Mouse (Mus musculus) forebrain, embryonic 13.5 days (tissue): ENCODE results near the gene Twnk. TPM values are rescaled to one million over a fixed set of nuclear protein-coding genes. Genes with fewer than 3 reads are reported as not detected.

ENCODE experiments used
- ATAC-seq: fragments of 200-750 bp; cut with Nextera tagmentation; 2 replicates; pipeline ENCODE4 v1.8.0; 2017
- H3K27ac ChIP-seq: fragments of 300-500 bp; sonication (generic); 2 replicates; pipeline ENCODE4 v1.5.1; 2015; ENCODE audit warnings: inconsistent platforms, mild to moderate bottlenecking, moderate library complexity
- H3K27me3 ChIP-seq: fragments of 300-500 bp; sonication (generic); 2 replicates; pipeline ENCODE4 v1.6.1; 2015; ENCODE audit warnings: mild to moderate bottlenecking, inconsistent platforms
- H3K36me3 ChIP-seq: fragments of 300-500 bp; sonication (generic); 2 replicates; pipeline ENCODE4 v1.6.1; 2015; ENCODE audit warnings: mild to moderate bottlenecking, inconsistent platforms; ENCODE audit not compliant: poor library complexity, severe bottlenecking
- H3K4me1 ChIP-seq: fragments of 300-500 bp; sonication (generic); 2 replicates; pipeline ENCODE4 v1.6.1; 2015; ENCODE audit warnings: inconsistent platforms
- H3K4me2 ChIP-seq: fragments of 300-500 bp; sonication (generic); 2 replicates; pipeline ENCODE4 v1.6.1; 2015; ENCODE audit warnings: inconsistent platforms, mild to moderate bottlenecking, moderate library complexity
- H3K4me3 ChIP-seq: fragments of 300-500 bp; sonication (generic); 2 replicates; pipeline ENCODE4 v1.5.1; 2015; ENCODE audit warnings: mild to moderate bottlenecking, inconsistent platforms
- H3K9ac ChIP-seq: fragments of 300-500 bp; sonication (generic); 2 replicates; pipeline ENCODE4 v1.6.1; 2015; ENCODE audit warnings: mild to moderate bottlenecking, inconsistent platforms
- H3K9me3 ChIP-seq: fragments of 300-500 bp; sonication (generic); replicated peaks from 2 replicates; pipeline ENCODE4 v1.6.1; 2016; ENCODE audit warnings: inconsistent platforms
- WGBS: fragments of 180-500 bp; shearing (Covaris S2); methylation state at CpG from one replicate; pipeline ENCODE4 v1.1.7; 2015; 5-methylcytosine and 5-hydroxymethylcytosine counted together
- polyA plus RNA-seq: library from polyadenylated mRNA; unstranded; fragments of >200 nt; fragmentation: Nextera tagmentation; extraction: Ambion mirVana; gene quantifications from 2 replicates; pipeline ENCODE4 v1.2.1, GENCODE M21; 2015

The Twnk gene
- polyA plus RNA-seq, 1 experiment from 2014 or later, result 21.1 TPM

DNA sequence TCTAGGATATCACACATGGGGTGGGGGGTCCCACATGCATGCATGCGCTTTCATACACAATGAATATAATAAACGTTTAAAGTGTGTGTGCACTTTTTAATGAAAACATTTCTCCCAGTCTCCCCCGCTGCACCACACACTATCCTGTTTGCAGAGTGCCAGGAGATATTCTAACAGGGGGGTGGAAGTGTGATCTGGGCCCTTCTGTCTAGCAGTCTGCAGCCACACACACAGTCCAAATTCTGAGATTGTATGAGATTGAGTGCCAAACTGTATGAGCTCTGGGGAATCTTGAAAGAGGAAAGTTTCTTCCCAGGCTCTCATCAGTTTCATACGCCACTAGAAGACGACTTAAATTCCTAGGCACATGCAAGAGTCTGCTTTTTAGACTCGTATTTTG is 17.6 kb upstream of the Twnk start:
- peaks cover 9% of the 10 kb centered on the region; the same call in 1 of the 2 replicates for H3K36me3 ChIP-seq
- 59% methylated on average over 6 of the region's 6 CpGs for whole genome bisulfite sequencing
- H3K4me1 ChIP-seq, result peaks cover 31% of the 10 kb centered on the region
- no peaks in the 10 kb centered on the region for H3K27me3 ChIP-seq
- no peak overlapping the region for H3K9ac ChIP-seq
- H3K4me2 ChIP-seq, result no peak overlapping the region
- no peak overlapping the region for H3K4me3 ChIP-seq
- ATAC-seq, result peak; percentile 50; the same call in 1 of the 2 replicates
- H3K27ac ChIP-seq, result no peak overlapping the region
- no peaks in the 10 kb centered on the region for H3K9me3 ChIP-seq

DNA sequence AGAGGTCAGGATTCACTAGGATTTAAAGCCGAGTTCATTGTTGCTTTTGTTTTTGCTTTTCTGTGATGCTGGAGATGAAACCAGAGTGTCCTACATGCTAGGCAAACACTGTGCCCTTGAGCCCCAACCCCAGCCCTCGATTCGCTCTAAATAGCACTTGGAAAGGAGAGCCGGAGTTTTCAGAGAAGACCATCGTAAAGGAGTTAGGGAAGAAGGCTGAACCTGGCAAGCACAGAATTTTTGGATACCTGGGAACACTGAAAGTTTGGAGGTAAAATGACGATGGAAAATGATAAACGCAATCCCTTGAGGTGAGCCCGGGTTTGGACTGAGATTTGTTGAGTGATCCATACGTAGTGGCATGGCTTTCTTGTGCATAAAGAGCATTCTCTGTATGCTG is 17.1 kb upstream of the Twnk start:
- ATAC-seq, result no peak
- WGBS, result 33% methylated on average over 9 of the region's 9 CpGs
- H3K9ac ChIP-seq, result peak overlapping the region; percentile 91

DNA sequence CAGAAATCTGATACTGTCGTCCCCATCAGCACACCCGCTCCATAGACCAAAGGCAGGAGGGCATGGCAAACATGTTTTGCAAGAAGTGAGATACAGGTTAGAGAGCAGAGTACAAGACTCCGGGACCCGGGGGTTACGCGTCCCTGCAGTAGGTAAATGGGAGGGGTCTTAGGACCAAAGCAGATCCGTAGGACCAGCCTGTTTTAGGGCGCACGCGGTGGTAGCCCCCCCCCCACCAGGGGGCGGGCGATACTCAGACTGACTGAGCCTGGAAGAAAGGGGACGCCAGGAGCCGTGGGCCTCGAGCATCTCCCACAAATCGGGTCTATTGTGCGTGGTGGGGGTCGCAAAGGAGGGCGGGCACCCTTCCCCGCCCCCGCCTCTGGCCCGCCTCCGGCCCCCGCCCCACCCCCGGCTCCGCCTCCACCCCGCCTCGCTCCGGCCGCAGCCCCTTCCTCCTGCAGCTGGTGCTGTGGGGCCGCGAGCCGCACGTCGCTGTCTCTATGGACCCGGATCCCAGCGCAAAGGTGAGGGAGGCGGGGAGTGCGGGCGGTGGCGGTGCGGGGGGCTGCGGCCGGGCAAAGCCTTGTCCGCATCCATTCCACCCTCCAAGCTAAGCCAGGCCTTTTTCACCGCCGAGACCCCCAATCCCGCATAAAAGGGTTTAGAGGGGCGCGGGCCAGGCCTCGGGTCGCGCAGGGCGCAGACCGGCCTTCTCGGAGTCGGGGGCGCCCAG is 16.5 kb upstream of the Twnk start, which contains the start of gene Sema4g:
Gene Sema4g (plus strand): TSS at position 271 of the 736 bp plus-strand sequence.
- under 1% methylated on average over 44 of the region's 58 CpGs for whole genome bisulfite sequencing
- Histone ChIP-seq H3K36me3 (peaks cover 8% of the 10 kb centered on the region; the same call in 1 of the 2 replicates), H3K4me3 (peak within 1 kb of the TSS; percentile 78), H3K4me1 (peaks cover 31% of the 10 kb centered on the region), H3K9me3 (no peaks in the 10 kb centered on the region), H3K9ac (peak within 1 kb of the TSS; percentile 91), H3K27me3 (no peaks in the 10 kb centered on the region), H3K4me2 (peak within 1 kb of the TSS; percentile 95), H3K27ac (peak within 1 kb of the TSS; percentile 37)
- ATAC-seq, result peak; percentile 84

More for the DNA sequence above, 17.1 kb upstream of the Twnk start:
- peak overlapping the region; percentile 95 for H3K4me2 ChIP-seq
- H3K4me1 ChIP-seq, result peaks cover 31% of the 10 kb centered on the region
- H3K27me3 ChIP-seq, result no peaks in the 10 kb centered on the region
- H3K9me3 ChIP-seq, result no peaks in the 10 kb centered on the region
- peaks cover 10% of the 10 kb centered on the region; the same call in 1 of the 2 replicates for H3K36me3 ChIP-seq
- H3K4me3 ChIP-seq, result peak overlapping the region; percentile 78
- H3K27ac ChIP-seq, result no peak overlapping the region

DNA sequence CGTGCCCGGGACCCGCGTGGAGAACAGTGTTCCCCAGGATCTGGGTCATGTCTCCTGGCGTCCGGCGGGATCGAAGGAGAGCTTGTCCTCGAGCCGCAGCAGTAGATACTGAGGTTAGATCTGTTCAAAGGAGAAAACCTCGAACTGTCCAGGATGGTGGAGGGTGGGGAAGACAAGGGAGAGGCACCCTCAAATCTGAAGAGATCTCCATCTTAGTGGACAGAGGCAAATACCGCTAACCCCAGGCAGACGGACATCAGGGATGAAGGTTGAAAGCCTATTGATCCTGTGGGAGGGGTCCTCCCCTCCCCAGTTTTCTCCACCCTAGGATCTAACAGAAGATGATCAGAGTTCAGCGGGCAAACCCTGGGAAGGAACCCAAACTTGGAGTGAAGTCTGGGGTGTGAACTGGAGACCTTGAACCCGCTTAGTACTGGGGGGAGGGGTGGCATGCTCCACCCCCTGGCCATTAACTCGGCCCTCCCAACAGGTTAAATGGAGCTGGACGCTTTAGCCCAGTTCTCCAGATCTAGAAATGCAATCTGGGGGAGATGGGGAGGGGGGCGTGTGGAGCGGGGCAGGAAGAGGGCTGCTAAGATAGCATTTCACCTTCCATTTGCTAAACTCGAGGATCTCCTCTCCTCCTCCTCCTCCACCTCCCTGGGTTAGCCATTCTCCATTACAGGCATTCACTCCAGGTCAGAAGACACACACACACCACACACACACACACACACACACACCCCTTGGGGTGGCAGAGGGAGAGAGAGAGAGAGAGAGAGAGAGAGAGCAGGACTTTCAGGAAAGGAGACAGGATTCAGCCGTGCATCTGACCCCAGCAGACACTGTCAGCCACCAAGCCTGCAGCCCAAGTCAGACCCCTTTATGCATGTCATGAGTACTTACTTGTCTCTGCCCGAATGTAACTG is 15.6 kb upstream of the Twnk start:
- Histone ChIP-seq H3K4me3 (peak overlapping the region; percentile 78), H3K9me3 (no peaks in the 10 kb centered on the region), H3K4me1 (peaks cover 31% of the 10 kb centered on the region), H3K4me2 (peak overlapping the region; percentile 95), H3K27ac (no peak overlapping the region; the same call in 1 of the 2 replicates), H3K27me3 (no peaks in the 10 kb centered on the region), H3K36me3 (peaks cover 8% of the 10 kb centered on the region; the same call in 1 of the 2 replicates), H3K9ac (peak overlapping the region; percentile 91)
- ATAC-seq, result peak; percentile 6; the same call in 1 of the 2 replicates
- WGBS, result 6% methylated on average over 22 of the region's 22 CpGs

DNA sequence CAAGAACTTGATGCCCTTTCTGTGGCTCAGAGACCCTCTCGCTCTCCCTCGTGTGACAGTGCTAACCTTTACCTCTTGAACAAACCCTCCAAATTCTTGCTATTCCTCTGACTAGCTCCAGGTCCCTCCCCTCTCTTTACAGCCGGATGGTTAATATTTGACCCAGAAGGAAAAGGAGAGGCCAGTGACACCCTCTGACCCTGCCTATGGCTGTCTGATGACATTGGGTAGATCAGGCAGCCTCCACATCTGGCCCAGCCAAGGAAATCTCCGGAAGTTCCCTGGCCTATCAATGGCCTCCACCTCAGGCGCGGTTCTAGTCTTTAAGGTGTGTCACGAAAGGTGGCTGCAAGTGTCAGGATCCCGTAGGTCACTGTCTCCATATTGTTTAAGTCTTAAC is 14.4 kb upstream of the Twnk start:
- Histone ChIP-seq H3K36me3 (peaks cover 9% of the 10 kb centered on the region; the same call in 1 of the 2 replicates), H3K4me3 (no peak overlapping the region), H3K27me3 (no peaks in the 10 kb centered on the region), H3K9me3 (no peaks in the 10 kb centered on the region), H3K27ac (no peak overlapping the region), H3K9ac (no peak overlapping the region; the same call in 1 of the 2 replicates), H3K4me1 (peaks cover 31% of the 10 kb centered on the region), H3K4me2 (peak overlapping the region; percentile 95; the same call in 1 of the 2 replicates)
- 86% methylated on average over 8 of the region's 8 CpGs for WGBS
- no peak for ATAC-seq

DNA sequence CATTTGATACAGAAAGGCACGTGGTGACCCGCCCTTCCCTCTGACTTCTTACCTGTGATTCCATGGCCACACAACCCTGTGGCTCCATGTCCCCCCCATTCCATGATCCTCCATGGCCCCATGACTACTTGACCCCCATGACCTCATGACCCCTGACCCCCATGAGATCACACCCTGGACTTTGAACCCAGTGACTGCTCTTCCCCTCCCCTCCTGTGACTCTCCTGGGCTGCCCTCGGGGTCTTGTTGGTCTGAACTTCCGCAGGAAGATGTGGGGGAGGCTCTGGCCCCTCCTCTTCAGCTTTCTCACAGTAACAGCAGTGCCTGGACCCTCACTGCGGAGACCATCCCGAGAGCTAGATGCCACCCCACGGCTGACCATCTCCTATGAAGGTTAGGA is 13.2 kb upstream of the Twnk start:
- no peaks in the 10 kb centered on the region for H3K27me3 ChIP-seq
- WGBS, result 72% methylated on average over 7 of the region's 7 CpGs
- H3K4me1 ChIP-seq, result peaks cover 31% of the 10 kb centered on the region
- H3K9ac ChIP-seq, result no peak overlapping the region
- no peak overlapping the region for H3K4me2 ChIP-seq
- H3K36me3 ChIP-seq, result peaks cover 19% of the 10 kb centered on the region
- H3K9me3 ChIP-seq, result no peaks in the 10 kb centered on the region
- no peak for ATAC-seq
- H3K4me3 ChIP-seq, result no peak overlapping the region
- no peak overlapping the region for H3K27ac ChIP-seq

DNA sequence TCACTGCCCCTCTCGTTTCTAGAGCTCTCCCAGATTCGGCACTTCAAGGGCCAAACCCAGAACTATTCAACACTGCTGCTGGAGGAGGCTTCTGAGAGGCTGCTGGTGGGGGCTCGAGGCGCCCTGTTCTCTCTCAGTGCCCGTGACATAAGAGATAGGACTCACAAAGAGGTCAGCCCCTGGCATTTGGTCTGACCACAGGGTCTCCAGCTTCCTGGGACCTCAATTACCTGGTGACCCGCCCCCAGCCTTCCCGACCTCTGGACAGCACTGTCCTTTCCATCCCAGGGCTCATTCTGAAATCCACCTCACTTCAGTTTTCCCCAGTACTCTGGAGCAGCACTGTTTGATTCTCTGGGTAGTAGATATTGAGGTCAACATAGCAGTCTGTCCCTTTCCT is 12.8 kb upstream of the Twnk start:
- no peaks in the 10 kb centered on the region for H3K27me3 ChIP-seq
- H3K4me1 ChIP-seq, result peaks cover 31% of the 10 kb centered on the region
- no peak overlapping the region for H3K9ac ChIP-seq
- no peak overlapping the region for H3K4me2 ChIP-seq
- ATAC-seq, result no peak
- no peaks in the 10 kb centered on the region for H3K9me3 ChIP-seq
- H3K27ac ChIP-seq, result no peak overlapping the region
- no peak overlapping the region for H3K4me3 ChIP-seq
- 69% methylated on average over 7 of the region's 7 CpGs for WGBS
- peaks cover 24% of the 10 kb centered on the region for H3K36me3 ChIP-seq

DNA sequence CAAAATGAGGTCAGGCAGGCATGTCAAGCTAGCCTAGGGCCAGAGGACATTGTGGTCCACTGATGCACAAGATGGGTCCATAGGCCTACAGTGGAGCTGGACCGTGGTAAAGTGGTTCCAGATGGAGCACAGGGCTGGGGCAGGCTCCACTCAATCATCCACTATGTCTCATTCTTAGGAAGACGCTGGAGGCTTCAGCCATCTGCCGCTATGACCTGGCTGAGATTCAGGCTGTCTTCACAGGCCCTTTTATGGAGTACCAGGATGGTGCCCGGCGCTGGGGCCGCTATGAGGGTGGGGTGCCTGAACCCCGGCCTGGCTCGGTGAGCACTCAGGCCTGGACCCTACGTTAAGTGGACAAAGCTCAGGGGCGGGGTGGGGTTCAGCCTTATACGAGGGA is 7.7 kb upstream of the Twnk start:
- 90% methylated on average over 11 of the region's 11 CpGs for WGBS
- H3K27ac ChIP-seq, result no peak overlapping the region
- H3K4me3 ChIP-seq, result no peak overlapping the region
- H3K36me3 ChIP-seq, result peaks cover 69% of the 10 kb centered on the region
- H3K27me3 ChIP-seq, result no peaks in the 10 kb centered on the region
- ATAC-seq, result no peak
- H3K9ac ChIP-seq, result no peak overlapping the region
- no peak overlapping the region for H3K4me2 ChIP-seq
- no peaks in the 10 kb centered on the region for H3K9me3 ChIP-seq
- no peaks in the 10 kb centered on the region for H3K4me1 ChIP-seq

DNA sequence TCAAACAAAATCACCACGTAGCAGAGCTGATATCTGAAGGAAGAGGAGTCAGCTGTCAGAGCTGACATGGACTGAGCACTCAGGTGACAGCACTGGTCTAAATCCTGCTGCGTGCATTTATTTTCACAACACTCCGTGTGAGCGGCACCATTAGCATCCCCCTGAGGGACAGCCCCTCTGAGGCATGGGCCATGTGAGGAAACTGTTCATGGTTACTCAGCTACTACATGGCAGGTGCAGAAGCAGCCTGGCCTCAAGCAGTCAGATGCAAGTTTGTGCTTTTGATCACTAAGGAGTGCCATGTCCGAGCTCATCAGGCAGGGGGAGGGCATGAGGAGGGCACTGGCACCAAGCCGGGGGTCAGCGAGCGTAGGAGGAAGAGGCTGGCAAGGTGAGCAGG is 5.8 kb upstream of the Twnk start:
- no peak overlapping the region for H3K27ac ChIP-seq
- H3K4me2 ChIP-seq, result no peak overlapping the region
- no peak overlapping the region for H3K4me3 ChIP-seq
- H3K27me3 ChIP-seq, result no peaks in the 10 kb centered on the region
- no peak overlapping the region for H3K9ac ChIP-seq
- H3K9me3 ChIP-seq, result no peaks in the 10 kb centered on the region
- peaks cover 84% of the 10 kb centered on the region for H3K36me3 ChIP-seq
- H3K4me1 ChIP-seq, result no peaks in the 10 kb centered on the region
- 88% methylated on average over 8 of the region's 8 CpGs for WGBS
- no peak for ATAC-seq

DNA sequence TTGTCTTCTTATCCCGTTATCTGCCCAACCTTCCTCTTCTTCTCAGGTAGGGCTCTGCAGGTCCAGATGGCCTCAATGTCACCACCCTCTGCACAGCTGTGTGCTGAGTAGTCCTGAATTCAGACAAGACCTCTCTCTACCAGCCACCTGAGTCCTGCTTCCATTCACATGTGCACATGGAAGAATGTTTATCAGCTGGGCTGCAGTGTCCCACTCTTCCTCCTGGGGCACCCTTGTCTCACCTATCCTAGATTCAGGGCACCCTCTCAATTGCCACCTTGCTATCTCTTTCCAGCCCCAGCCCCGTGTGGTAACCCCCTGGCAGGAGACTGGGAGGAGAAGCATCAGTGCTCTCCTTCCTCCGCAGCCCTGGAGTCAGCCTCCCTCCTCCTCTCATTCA is 3.2 kb upstream of the Twnk start:
- Histone ChIP-seq H3K4me2 (no peak overlapping the region), H3K36me3 (peaks cover 73% of the 10 kb centered on the region), H3K4me3 (no peak overlapping the region), H3K4me1 (peaks cover 18% of the 10 kb centered on the region), H3K27me3 (no peaks in the 10 kb centered on the region), H3K9ac (no peak overlapping the region), H3K9me3 (no peaks in the 10 kb centered on the region), H3K27ac (no peak overlapping the region)
- ATAC-seq, result no peak
- WGBS, result 65% methylated on average over 3 of the region's 3 CpGs

DNA sequence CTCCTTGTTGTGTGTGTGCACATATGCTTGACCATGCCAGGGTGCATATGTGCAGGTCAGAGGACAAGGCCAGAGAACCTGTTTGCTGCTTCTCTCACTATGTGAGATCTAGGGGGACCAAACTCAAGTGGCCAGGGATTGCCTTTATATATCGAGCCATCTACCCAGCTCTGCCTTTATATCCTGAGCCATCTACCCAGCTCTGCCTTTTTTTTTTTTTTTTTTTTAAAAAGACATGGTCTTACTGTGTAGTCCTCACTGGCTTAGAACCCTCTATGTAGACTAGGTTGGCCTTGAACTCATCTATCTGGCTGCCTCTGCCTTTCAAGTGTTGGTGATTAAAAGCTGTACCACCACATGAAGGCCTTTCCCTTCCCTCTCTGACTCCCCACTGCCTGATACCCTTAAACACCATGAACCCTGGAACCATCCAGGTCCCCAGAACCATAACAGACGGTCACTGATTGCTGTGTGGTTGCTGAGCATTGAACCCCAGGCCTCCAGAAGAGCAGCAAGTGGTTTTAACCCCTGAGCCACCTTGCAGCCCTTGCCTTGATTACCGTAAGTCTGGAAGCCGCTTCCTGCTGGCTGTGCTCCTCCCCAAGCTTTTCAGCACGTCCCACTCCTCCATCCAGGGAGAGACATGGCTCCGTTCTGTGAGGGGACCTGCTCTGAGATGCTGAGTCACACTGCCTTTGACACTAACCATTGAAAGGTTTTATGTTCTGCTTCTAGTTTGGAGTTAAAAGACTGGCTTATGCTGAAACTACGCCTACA is 1.5 kb upstream of the Twnk start:
- peaks cover 67% of the 10 kb centered on the region for H3K36me3 ChIP-seq
- peaks cover 34% of the 10 kb centered on the region for H3K4me1 ChIP-seq
- H3K9me3 ChIP-seq, result no peaks in the 10 kb centered on the region
- no peak overlapping the region for H3K4me3 ChIP-seq
- no peak overlapping the region for H3K4me2 ChIP-seq
- no peaks in the 10 kb centered on the region for H3K27me3 ChIP-seq
- ATAC-seq, result no peak
- H3K27ac ChIP-seq, result no peak overlapping the region
- 84% methylated on average over 7 of the region's 7 CpGs for WGBS
- H3K9ac ChIP-seq, result no peak overlapping the region
